Mouse (Mus musculus): Measurements from ENCODE around the gene Tsen15.
"Not testable (repeated sequence)": the region's sequence is repeated elsewhere in the genome, so short reads cannot be mapped to it uniquely, and the experiment has no call there.

The Tsen15 gene

GRCm38 (mm10) chr1:152385693-152386092 is 795 bp downstream of the Tsen15 start:
- not testable (repeated sequence) for DNase-seq

GRCm38 (mm10) chr1:152384589-152384988 is 1.9 kb downstream of the Tsen15 start:
- no peak for DNase-seq

- DNase-seq = no peak
Measured at GRCm38 (mm10) chr1:152378311-152378710, 8.2 kb downstream of the Tsen15 start.

GRCm38 (mm10) chr1:152369139-152369538 is 17.3 kb downstream of the Tsen15 start:
- peak; percentile 25 for DNase-seq

- DNase-seq = no peak
Measured at GRCm38 (mm10) chr1:152368311-152369088, 18.0 kb downstream of the Tsen15 start.

GRCm38 (mm10) chr1:152356721-152357120 is 29.8 kb downstream of the Tsen15 start:
- peak; percentile 7 for DNase-seq

- DNase-seq = no peak
Measured at GRCm38 (mm10) chr1:152347946-152348345, 38.5 kb downstream of the Tsen15 start.

GRCm38 (mm10) chr1:152324024-152324423 is 62.5 kb downstream of the Tsen15 start:
- no peak for DNase-seq
